Comparison of ENCODE assay signal across 8 mouse cellular contexts in genomic region chr16:16921021-16921435, GRCm38 (mm10). TPM values are rescaled to one million over a fixed set of nuclear protein-coding genes. Genes with fewer than 3 reads are reported as not detected.
DNase-seq lines count a peak whose midpoint lies in the region; ATAC-seq and TF ChIP-seq lines count a peak whose summit lies in the region.
"Had no signal": no experiment of that assay in that cellular context is flagged by ENCODE, and none has a peak within 500 bp of the region (broad histone marks: within the 10 kb centered on the region; RNA-seq: fewer than 3 reads in every experiment).

No protein-coding gene starts in this region.

- H3K27me3 ChIP-seq in midbrain, embryonic 14.5 days (ENCODE audit: control insufficient read depth, insufficient read depth, low read length), result no peaks in the 10 kb centered on the region
- no peaks in the 10 kb centered on the region for H3K27me3 ChIP-seq in midbrain, embryonic 16.5 days (ENCODE audit: control insufficient read depth, insufficient read depth, low read depth, low read length)
- H3K27me3 ChIP-seq in kidney, adult 2 months (replicated peaks; ENCODE audit: control insufficient read depth, insufficient read depth, low read length), result no peaks in the 10 kb centered on the region
- H3K27me3 ChIP-seq: limb, embryonic 13.5 days had no signal

- peaks cover 81% of the 10 kb centered on the region for H3K36me3 ChIP-seq in midbrain, embryonic 14.5 days (ENCODE audit: control insufficient read depth, insufficient read depth, low read length)
- peaks cover 48% of the 10 kb centered on the region for H3K36me3 ChIP-seq in midbrain, embryonic 16.5 days (ENCODE audit: control insufficient read depth, insufficient read depth, low read length)
- H3K36me3 ChIP-seq in kidney, adult 2 months (ENCODE audit: control insufficient read depth, insufficient read depth, low read length), result no peaks in the 10 kb centered on the region

- no peak overlapping the region for H3K4me3 ChIP-seq in midbrain, embryonic 14.5 days (replicated peaks; ENCODE audit: low read depth, low read length)
- no peak overlapping the region for H3K4me3 ChIP-seq in midbrain, embryonic 16.5 days (ENCODE audit: low read depth, low read length)
- no peak overlapping the region for H3K4me3 ChIP-seq in kidney, adult 2 months (ENCODE audit: insufficient read depth, low read depth, low read length)
- no peak overlapping the region for H3K4me3 ChIP-seq in olfactory bulb, adult 2 months (ENCODE audit: insufficient read depth, low read depth, low read length)
- H3K4me3 ChIP-seq: limb, embryonic 13.5 days had no signal

- H3K9me3 ChIP-seq in midbrain, embryonic 14.5 days (ENCODE audit: control insufficient read depth, low read length), result no peaks in the 10 kb centered on the region
- H3K9me3 ChIP-seq in midbrain, embryonic 16.5 days (replicated peaks; ENCODE audit: control insufficient read depth, low read length, poor library complexity, severe bottlenecking), result no peaks in the 10 kb centered on the region
- H3K9me3 ChIP-seq: limb, embryonic 13.5 days had no signal

- TF ChIP-seq POLR2A in kidney, adult 2 months (IDR thresholded peaks at IDR 0.05; ENCODE audit: low read depth, low read length), result no peak
- TF ChIP-seq POLR2A in olfactory bulb, adult 2 months (IDR thresholded peaks at IDR 0.05; ENCODE audit: insufficient read depth, low read depth, low read length), result no peak

- WGBS in midbrain, embryonic 14.5 days, result 82% methylated on average over 3 of the region's 3 CpGs
- 82% methylated on average over 3 of the region's 3 CpGs for WGBS in midbrain, embryonic 16.5 days
- 39% methylated on average over 3 of the region's 3 CpGs for WGBS in kidney, adult 2 months
- 23% methylated on average over 3 of the region's 3 CpGs for WGBS in olfactory bulb, adult 2 months

- H3K9ac ChIP-seq in midbrain, embryonic 14.5 days (replicated peaks; ENCODE audit: low read length), result no peak overlapping the region
- H3K9ac ChIP-seq in midbrain, embryonic 16.5 days (ENCODE audit: low read depth, low read length), result no peak overlapping the region
- H3K9ac ChIP-seq: limb, embryonic 13.5 days had no signal

- DNase-seq in midbrain, embryonic 14.5 days, result peak; percentile 21
- DNase-seq in ZHBTc4 (ENCODE audit: low read depth, low spot score), result peak; percentile 46
- peak; percentile 47 for DNase-seq in cerebellum, adult 9-10 months
- DNase-seq in kidney, adult 2 months, result peak; percentile 61
- no peak for DNase-seq in right cerebral cortex, postnatal 36 days (ENCODE audit: low spot score in 2 of 2)

- H3K27ac ChIP-seq in midbrain, embryonic 14.5 days (replicated peaks; ENCODE audit: low read depth, low read length), result no peak overlapping the region
- no peak overlapping the region for H3K27ac ChIP-seq in midbrain, embryonic 16.5 days (ENCODE audit: low read length)
- H3K27ac ChIP-seq in kidney, adult 2 months (ENCODE audit: insufficient read depth, low read depth, low read length), result no peak overlapping the region
- H3K27ac ChIP-seq in olfactory bulb, adult 2 months (ENCODE audit: insufficient read depth, low read depth, low read length), result peak overlapping the region; percentile 64
- H3K27ac ChIP-seq: limb, embryonic 13.5 days had no signal

- no peak overlapping the region for H3K4me2 ChIP-seq in midbrain, embryonic 14.5 days (ENCODE audit: low read length)
- H3K4me2 ChIP-seq in midbrain, embryonic 16.5 days (ENCODE audit: low read length), result no peak overlapping the region
- H3K4me2 ChIP-seq: limb, embryonic 13.5 days had no signal

- TF ChIP-seq CTCF in kidney, adult 2 months (conservative IDR thresholded peaks at IDR 0.05; ENCODE audit: insufficient read depth, insufficient read length, low read depth, low read length), result peak; percentile 69
- peak; percentile 31; the same call in 1 of the 2 replicates for TF ChIP-seq CTCF in olfactory bulb, adult 2 months (IDR thresholded peaks at IDR 0.05; ENCODE audit: insufficient read depth, low read depth, low read length)

- no peaks in the 10 kb centered on the region for H3K4me1 ChIP-seq in midbrain, embryonic 14.5 days (ENCODE audit: control insufficient read depth, insufficient read depth, low read length)
- H3K4me1 ChIP-seq in midbrain, embryonic 16.5 days (ENCODE audit: control insufficient read depth, insufficient read depth, low read length), result no peaks in the 10 kb centered on the region
- H3K4me1 ChIP-seq in kidney, adult 2 months (ENCODE audit: control insufficient read depth, insufficient read depth, low read length), result no peaks in the 10 kb centered on the region
- peaks cover 12% of the 10 kb centered on the region for H3K4me1 ChIP-seq in olfactory bulb, adult 2 months (ENCODE audit: control insufficient read depth, insufficient read depth, low read length)
- H3K4me1 ChIP-seq: limb, embryonic 13.5 days had no signal

- ATAC-seq in midbrain, embryonic 14.5 days (ENCODE audit: low FRiP score, low TSS enrichment), result no peak
- no peak for ATAC-seq in midbrain, embryonic 16.5 days

RNA-seq across cellular contexts. Expression of gene Ppm1f, which starts 24.8 kb away (rescaled TPM):
- 15.5 and 17.4 TPM in 2 replicates for polyA plus RNA-seq in midbrain, embryonic 14.5 days (2014; fragmentation: Nextera tagmentation; extraction: Ambion mirVana)
- 29.3 and 30.0 TPM in 2 replicates for polyA plus RNA-seq in midbrain, embryonic 16.5 days (2015; fragmentation: Nextera tagmentation; extraction: Ambion mirVana)
- polyA plus RNA-seq in kidney, adult 2 months (2012; rRNA removed), result 14.7 and 15.2 TPM in 2 replicates
- polyA plus RNA-seq in olfactory bulb, adult 2 months (2012; ENCODE audit: insufficient read depth, insufficient read length, low replicate concordance, missing spikeins), result not detected in 2 replicates

RNA-seq across cellular contexts. Expression of gene Vpreb1, which starts 50.4 kb away (rescaled TPM):
- 0.84 and 1.3 TPM in 2 replicates for polyA plus RNA-seq in midbrain, embryonic 14.5 days (2014; fragmentation: Nextera tagmentation; extraction: Ambion mirVana)
- polyA plus RNA-seq in midbrain, embryonic 16.5 days (2015; fragmentation: Nextera tagmentation; extraction: Ambion mirVana), result 0.70 and 0.95 TPM in 2 replicates
- polyA plus RNA-seq in kidney, adult 2 months (2012; rRNA removed), result 15.2 and 15.7 TPM in 2 replicates
- not detected in 2 replicates for polyA plus RNA-seq in olfactory bulb, adult 2 months (2012; ENCODE audit: insufficient read depth, insufficient read length, low replicate concordance, missing spikeins)

RNA-seq across cellular contexts. Expression of gene Top3b, which starts 50.5 kb away (rescaled TPM):
- polyA plus RNA-seq in midbrain, embryonic 14.5 days (2014; fragmentation: Nextera tagmentation; extraction: Ambion mirVana), result 67.5 and 71.9 TPM in 2 replicates
- 72.5 and 73.1 TPM in 2 replicates for polyA plus RNA-seq in midbrain, embryonic 16.5 days (2015; fragmentation: Nextera tagmentation; extraction: Ambion mirVana)
- polyA plus RNA-seq in kidney, adult 2 months (2012; rRNA removed), result 93.6 and 105 TPM in 2 replicates
- polyA plus RNA-seq in olfactory bulb, adult 2 months (2012; ENCODE audit: insufficient read depth, insufficient read length, low replicate concordance, missing spikeins), result not detected in 2 replicates

RNA-seq across cellular contexts. Expression of gene Igll1, which starts 57.2 kb away (rescaled TPM):
- not detected in 2 replicates for polyA plus RNA-seq in midbrain, embryonic 14.5 days (2014; fragmentation: Nextera tagmentation; extraction: Ambion mirVana)
- polyA plus RNA-seq in midbrain, embryonic 16.5 days (2015; fragmentation: Nextera tagmentation; extraction: Ambion mirVana), result not detected in 2 replicates
- polyA plus RNA-seq in kidney, adult 2 months (2012; rRNA removed), result 0.27 and 0.30 TPM in 2 replicates
- polyA plus RNA-seq in olfactory bulb, adult 2 months (2012; ENCODE audit: insufficient read depth, insufficient read length, low replicate concordance, missing spikeins), result not detected in 2 replicates

Comparison
In these comparisons a context has a peak if more than half of its experiments do, and no peak if none do; other contexts are left out.
1. DNase-seq: peak in midbrain, embryonic 14.5 days (single experiment), ZHBTc4 (single experiment), cerebellum, adult 9-10 months (single experiment) and kidney, adult 2 months (single experiment); none in right cerebral cortex, postnatal 36 days (0 of 2).